Mouse (Mus musculus) limb, embryonic 14.5 days (tissue): ENCODE results near the gene Lrrc38. TPM values are rescaled to one million over a fixed set of nuclear protein-coding genes. Genes with fewer than 3 reads are reported as not detected.

Experiments used
- ATAC-seq: fragments of 200-750 bp; cut with Nextera tagmentation; 2 replicates; pipeline ENCODE4 v1.8.0; 2017; ENCODE audit warnings: low read depth, moderate number of reproducible peaks, moderate TSS enrichment; ENCODE audit not compliant: low FRiP score
- DNase-seq: peaks from one replicate; pipeline ENCODE4 v3.0.0-alpha.2; 2015; ENCODE audit warnings: low spot score
- H3K27ac ChIP-seq: fragments of 300-500 bp; sonication (generic); replicated peaks from 2 replicates; pipeline ENCODE4 v1.5.1; 2014; ENCODE audit warnings: low read depth, mild to moderate bottlenecking, low read length, moderate library complexity, mixed read lengths
- H3K27me3 ChIP-seq: fragments of 300-500 bp; sonication (generic); 2 replicates; pipeline ENCODE4 v1.6.1; 2014; ENCODE audit warnings: low read length, mixed read lengths; ENCODE audit not compliant: control insufficient read depth, insufficient read depth
- H3K36me3 ChIP-seq: fragments of 300-500 bp; sonication (generic); 2 replicates; pipeline ENCODE4 v1.6.1; 2014; ENCODE audit warnings: mild to moderate bottlenecking, low read length, moderate library complexity, mixed read lengths; ENCODE audit not compliant: control insufficient read depth, insufficient read depth
- H3K4me1 ChIP-seq: fragments of 300-500 bp; sonication (generic); 2 replicates; pipeline ENCODE4 v1.6.1; 2014; ENCODE audit warnings: antibody characterized with exemption, low read length, mixed read lengths; ENCODE audit not compliant: control insufficient read depth, insufficient read depth
- H3K4me2 ChIP-seq: fragments of 300-500 bp; sonication (generic); replicated peaks from 2 replicates; pipeline ENCODE4 v1.6.1; 2014; ENCODE audit warnings: low read depth, mild to moderate bottlenecking, low read length, moderate library complexity; ENCODE audit not compliant: severe bottlenecking
- H3K4me3 ChIP-seq: fragments of 300-500 bp; sonication (generic); replicated peaks from 2 replicates; pipeline ENCODE4 v1.5.1; 2014; ENCODE audit warnings: low read length
- H3K9ac ChIP-seq: fragments of 300-500 bp; sonication (generic); 2 replicates; pipeline ENCODE4 v1.6.1; 2014; ENCODE audit warnings: mild to moderate bottlenecking, low read depth, low read length, moderate library complexity; ENCODE audit not compliant: severe bottlenecking
- H3K9me3 ChIP-seq: fragments of 300-500 bp; sonication (generic); 2 replicates; pipeline ENCODE4 v1.6.1; 2016; ENCODE audit warnings: low read length; ENCODE audit not compliant: control insufficient read depth
- POLR2A ChIP-seq: fragments of 200-500 bp; IDR thresholded peaks from 2 replicates; pipeline ENCODE4 v1.8.0; 2012; ENCODE audit warnings: inconsistent platforms, mild to moderate bottlenecking, moderate library complexity, borderline replicate concordance; ENCODE audit not compliant: insufficient read depth, insufficient read length; ENCODE audit errors: extremely low read depth
- WGBS: fragments of 180-500 bp; shearing (Covaris S2); extraction: QIAGEN DNeasy Blood & Tissue Kit; methylation state at CpG from one replicate; pipeline ENCODE4 v1.1.7; 2014; 5-methylcytosine and 5-hydroxymethylcytosine counted together
- polyA plus RNA-seq, 2 experiments: library from polyadenylated mRNA; depleted of rRNA in 1 of 2; stranded (reverse) in 1 of 2; unstranded in 1 of 2; fragments of >200 nt; fragmentation: Nextera tagmentation in 1 of 2; extraction: Ambion mirVana in 1 of 2; gene quantifications; 2 replicates each; pipeline versions ENCODE4 v1.2.1 to v1.2.3; 2012 to 2014

Lrrc38 gene
- polyA plus RNA-seq, 2 experiments = 1.2 to 1.8 TPM

- WGBS = 22% methylated on average over 15 of the region's 15 CpGs
- Histone ChIP-seq H3K4me3 (peak overlapping the region; percentile 29), H3K36me3 (no peaks in the 10 kb centered on the region), H3K4me2 (peak overlapping the region; percentile 56), H3K4me1 (0 out of 2 replicates have a peak, but pooled peaks cover 10% of the 10 kb centered on the region), H3K9me3 (no peaks in the 10 kb centered on the region), H3K27ac (no peak overlapping the region), H3K27me3 (no peaks in the 10 kb centered on the region), H3K9ac (0 out of 2 replicates have a peak overlapping the region, but pooled peaks have one; percentile 12)
- DNase-seq (no peak), ATAC-seq (peak; percentile 44; the same call in 1 of the 2 replicates)
- no peak for TF ChIP-seq POLR2A
Measured at GRCm38 (mm10) chr4:143324925-143325624, 24.5 kb upstream of the Lrrc38 start.

- H3K36me3 ChIP-seq = no peaks in the 10 kb centered on the region
- no peak for TF ChIP-seq POLR2A
- DNase-seq (peak; percentile 81), ATAC-seq (peak; percentile 25; the same call in 1 of the 2 replicates)
- H3K4me2 ChIP-seq = peak overlapping the region; percentile 56
- H3K9me3 ChIP-seq = no peaks in the 10 kb centered on the region
- peak overlapping the region; percentile 29 for H3K4me3 ChIP-seq
- H3K27me3 ChIP-seq = no peaks in the 10 kb centered on the region
- H3K27ac ChIP-seq = no peak overlapping the region
- H3K9ac ChIP-seq = 0 out of 2 replicates have a peak overlapping the region, but pooled peaks have one; percentile 12
- WGBS = 2% methylated on average over 10 of the region's 10 CpGs
- H3K4me1 ChIP-seq = peaks cover 15% of the 10 kb centered on the region
Measured at GRCm38 (mm10) chr4:143325625-143325941, 24.0 kb upstream of the Lrrc38 start.

GRCm38 (mm10) chr4:143330566-143330965 is 19.0 kb upstream of the Lrrc38 start:
- 7% methylated on average over 9 of the region's 9 CpGs for WGBS
- peak; percentile 90 for ATAC-seq
- DNase-seq = peak; percentile 83
- H3K27me3 ChIP-seq = no peaks in the 10 kb centered on the region
- peaks cover 9% of the 10 kb centered on the region for H3K4me1 ChIP-seq
- TF ChIP-seq POLR2A = no peak
- no peaks in the 10 kb centered on the region for H3K36me3 ChIP-seq
- H3K4me2 ChIP-seq = peak overlapping the region; percentile 26; the same call in 1 of the 2 replicates
- H3K9me3 ChIP-seq = no peaks in the 10 kb centered on the region
- no peak overlapping the region for H3K9ac ChIP-seq
- 0 out of 2 replicates have a peak overlapping the region, but pooled peaks have one; percentile 44 for H3K27ac ChIP-seq
- no peak overlapping the region for H3K4me3 ChIP-seq

- H3K36me3 ChIP-seq = no peaks in the 10 kb centered on the region
- no peak overlapping the region for H3K9ac ChIP-seq
- no peak overlapping the region for H3K4me2 ChIP-seq
- peaks cover 9% of the 10 kb centered on the region for H3K4me1 ChIP-seq
- no peak overlapping the region for H3K27ac ChIP-seq
- WGBS = 57% methylated on average over 1 of the region's 1 CpGs
- no peak for DNase-seq
- H3K9me3 ChIP-seq = no peaks in the 10 kb centered on the region
- no peak for TF ChIP-seq POLR2A
- no peak overlapping the region for H3K4me3 ChIP-seq
- no peak for ATAC-seq
- H3K27me3 ChIP-seq = no peaks in the 10 kb centered on the region
Measured at GRCm38 (mm10) chr4:143331787-143332186, 17.8 kb upstream of the Lrrc38 start.

GRCm38 (mm10) chr4:143334145-143334544 is 15.4 kb upstream of the Lrrc38 start:
- no peaks in the 10 kb centered on the region for H3K36me3 ChIP-seq
- H3K4me1 ChIP-seq = peaks cover 9% of the 10 kb centered on the region
- no peak overlapping the region for H3K4me2 ChIP-seq
- H3K27me3 ChIP-seq = no peaks in the 10 kb centered on the region
- WGBS = 43% methylated on average over 5 of the region's 5 CpGs
- no peak for ATAC-seq
- no peaks in the 10 kb centered on the region for H3K9me3 ChIP-seq
- H3K9ac ChIP-seq = no peak overlapping the region
- no peak overlapping the region for H3K4me3 ChIP-seq
- DNase-seq = no peak
- no peak for TF ChIP-seq POLR2A
- H3K27ac ChIP-seq = no peak overlapping the region
